Mouse (Mus musculus) kidney, postnatal 4 days (tissue): ENCODE measurements around the gene Mark2.

Source experiments
- DNase-seq, 2 experiments: peaks; one replicate each; pipeline ENCODE4 v3.0.0; 2021; ENCODE audit warnings: mixed read lengths in 2 of 2

The Mark2 gene

DNA sequence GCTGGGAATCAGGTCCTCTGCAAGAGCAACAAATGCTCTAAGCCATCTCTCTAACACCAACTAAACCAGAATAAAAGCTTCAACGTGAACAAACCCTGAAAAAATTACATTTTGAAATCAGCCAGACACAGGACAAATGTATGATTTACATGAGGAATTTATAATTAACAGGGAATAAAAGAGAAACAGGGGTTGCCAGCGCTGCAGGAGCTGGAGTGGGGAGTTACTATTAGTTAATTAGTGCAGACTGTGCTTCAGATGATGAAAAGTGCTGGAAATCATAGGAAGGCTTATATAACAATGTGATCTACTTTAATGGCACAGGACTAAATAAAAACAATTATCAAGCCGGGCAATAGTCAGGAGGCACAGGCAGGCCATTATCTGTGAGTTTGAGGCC, 20.3 kb downstream of the Mark2 start:
- DNase-seq = no peak

DNA sequence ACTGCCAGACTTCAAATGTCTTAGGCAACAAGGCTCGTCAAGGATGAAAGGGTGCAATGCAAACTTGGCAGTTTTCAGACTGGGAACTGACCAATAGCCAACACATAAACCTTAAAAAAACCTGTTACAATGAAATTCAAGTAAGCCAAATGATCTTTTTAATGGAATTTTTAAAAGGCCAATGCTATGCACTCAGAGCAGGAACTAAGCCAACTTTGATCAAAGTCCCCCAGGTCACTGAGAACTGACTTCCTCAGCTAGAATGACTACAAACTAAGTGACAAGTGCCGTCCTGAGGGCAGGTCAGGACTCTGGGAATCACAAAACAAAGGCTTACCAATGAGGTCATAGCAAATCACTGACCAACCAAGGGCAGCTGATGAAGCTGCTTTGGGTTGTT, 21.5 kb downstream of the Mark2 start:
- DNase-seq = no peak

DNA sequence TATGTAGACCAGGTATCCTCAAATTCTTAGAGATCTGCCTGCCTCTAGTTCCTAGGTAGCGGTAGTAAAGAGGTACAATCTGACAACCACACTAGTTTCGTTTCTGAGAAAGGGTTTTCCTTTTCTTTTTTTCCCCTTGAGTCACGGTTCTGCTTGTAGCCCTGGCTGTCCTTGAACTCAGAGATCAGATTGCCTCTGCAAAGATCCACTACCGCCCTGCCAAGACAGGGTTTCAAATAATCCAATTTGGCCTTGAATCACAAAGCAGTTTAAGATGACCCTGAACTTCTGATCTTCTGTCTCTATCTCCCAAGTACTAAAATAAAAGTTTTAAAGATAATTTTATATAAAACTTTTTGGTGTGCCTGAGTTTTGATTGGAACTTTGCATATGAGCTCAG, 23.9 kb downstream of the Mark2 start:
- DNase-seq = no peak

DNA sequence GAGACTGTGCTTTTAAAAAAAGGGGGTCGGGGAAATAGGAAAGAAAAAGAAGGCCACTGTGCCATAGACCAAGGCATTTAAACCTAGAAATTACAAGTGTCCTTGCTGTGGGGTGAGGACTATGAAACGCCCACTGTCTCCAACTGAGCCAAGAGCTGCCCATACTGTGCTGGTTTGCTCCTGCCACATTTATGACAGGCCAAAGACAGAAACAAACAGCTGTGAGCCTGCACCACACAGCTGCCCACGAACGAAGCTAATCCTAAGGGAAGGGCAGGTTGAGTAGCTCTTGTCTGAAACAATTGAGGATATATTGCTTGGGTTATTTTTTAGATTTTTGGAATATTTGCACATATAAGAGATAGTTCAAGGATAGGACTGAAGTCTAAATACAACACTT, 24.8 kb downstream of the Mark2 start:
- DNase-seq = no peak

DNA sequence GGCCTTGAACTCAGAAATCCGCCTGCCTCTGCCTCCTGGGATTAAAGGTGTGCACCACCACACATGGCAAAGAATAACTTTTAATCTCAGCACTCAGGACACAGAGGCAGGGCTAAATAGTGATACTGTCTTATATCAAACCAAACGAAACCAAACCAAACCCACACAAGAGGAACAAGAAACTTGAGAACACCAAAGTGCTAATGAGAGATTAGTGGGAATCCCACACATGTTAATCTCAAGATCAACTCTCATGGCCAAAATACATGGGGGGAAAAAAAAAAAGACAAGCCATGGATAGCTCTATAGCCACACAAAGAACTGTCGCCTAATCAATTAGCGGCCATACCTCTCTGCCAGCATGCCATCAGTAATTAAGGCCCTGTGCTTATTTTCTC, 26.1 kb downstream of the Mark2 start:
- no peak for DNase-seq

DNA sequence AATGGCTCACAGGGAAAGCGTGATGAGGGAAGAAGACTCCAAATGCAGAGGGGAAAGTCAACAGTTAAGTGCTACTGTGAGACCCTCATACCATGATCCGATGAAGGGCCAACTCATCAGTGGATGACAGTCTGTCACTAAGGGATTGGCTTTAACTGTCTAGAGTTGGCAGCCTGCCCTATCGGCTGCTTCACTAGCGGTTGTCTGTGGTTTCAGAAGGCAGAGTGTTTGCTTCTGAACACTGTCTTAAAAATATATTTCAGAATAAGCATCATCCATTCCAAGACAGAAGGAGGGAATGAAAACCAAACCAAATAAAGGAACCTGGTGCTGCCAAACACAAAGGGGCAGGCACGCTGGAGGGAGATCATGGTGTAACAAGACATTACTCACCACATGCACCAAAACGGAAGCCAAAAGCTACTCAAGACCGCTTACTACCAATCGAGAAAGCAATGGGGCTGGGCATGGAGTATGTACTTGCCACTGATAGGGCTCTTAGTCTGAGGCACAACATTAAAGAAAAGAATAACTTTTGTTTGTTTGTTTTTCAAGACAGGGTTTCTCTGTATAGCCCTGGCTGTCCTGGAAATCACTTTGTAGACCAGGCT, 26.6 kb downstream of the Mark2 start:
- no peak for DNase-seq

DNA sequence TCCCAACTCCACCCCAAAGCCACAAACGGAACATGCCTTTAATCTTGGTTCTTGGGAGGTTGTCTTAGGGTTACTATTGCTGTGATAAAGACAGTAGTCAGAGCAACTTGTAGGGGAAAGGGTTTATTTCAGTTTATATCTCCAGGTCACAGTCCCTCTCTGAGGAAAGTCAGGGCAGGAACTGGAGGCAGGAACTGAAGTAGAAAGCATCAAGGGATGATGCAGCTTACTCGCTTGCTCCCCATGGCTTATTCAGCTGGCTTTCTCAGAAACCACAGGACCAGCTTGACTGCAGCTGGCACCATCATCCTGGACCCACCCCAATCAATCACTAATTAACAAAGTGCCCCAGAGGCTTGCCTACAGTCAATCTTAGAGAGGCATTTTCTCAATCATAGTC, 28.0 kb downstream of the Mark2 start:
- DNase-seq = no peak

DNA sequence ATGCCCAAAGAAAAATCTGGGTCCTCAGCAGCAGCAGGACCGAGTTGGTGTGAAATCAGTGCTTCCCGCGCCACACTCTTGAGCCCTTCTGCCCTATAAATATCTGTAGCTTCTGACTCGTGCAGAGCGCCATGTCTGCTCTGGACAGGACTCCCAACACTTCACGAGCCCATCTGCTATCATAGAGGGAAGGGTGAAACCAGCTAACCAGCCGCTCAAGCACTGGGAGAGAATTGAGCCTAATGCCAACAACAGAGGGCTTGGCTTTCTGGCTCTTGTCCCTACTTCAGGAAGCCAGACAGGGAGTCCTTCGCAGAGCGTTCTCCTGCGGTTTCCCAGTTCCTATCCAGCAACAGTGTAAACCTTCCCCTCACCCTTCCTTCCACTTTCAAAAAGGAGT, 30.4 kb downstream of the Mark2 start:
- DNase-seq = no peak

DNA sequence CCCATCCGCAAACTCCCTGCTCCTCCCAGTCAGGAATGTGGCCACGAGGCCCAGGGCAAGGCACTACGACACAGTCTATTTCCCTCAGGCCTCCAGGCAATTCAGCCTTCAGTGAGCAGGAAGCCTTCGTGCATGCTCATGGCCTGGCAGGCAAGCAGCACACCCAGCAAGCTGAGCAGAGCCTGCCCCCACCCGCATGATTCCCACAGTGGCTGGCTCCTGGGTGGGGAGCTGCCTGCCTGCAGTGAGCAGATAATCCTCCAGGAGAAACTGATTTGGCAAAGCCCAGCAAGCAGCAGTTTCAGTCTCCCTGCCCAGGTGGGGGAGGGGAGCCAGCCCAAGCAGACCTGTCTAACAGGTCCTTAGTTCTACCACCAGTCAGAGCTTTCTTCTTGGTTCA, 31.0 kb downstream of the Mark2 start:
- peak; percentile 74 to 86 for DNase-seq

DNA sequence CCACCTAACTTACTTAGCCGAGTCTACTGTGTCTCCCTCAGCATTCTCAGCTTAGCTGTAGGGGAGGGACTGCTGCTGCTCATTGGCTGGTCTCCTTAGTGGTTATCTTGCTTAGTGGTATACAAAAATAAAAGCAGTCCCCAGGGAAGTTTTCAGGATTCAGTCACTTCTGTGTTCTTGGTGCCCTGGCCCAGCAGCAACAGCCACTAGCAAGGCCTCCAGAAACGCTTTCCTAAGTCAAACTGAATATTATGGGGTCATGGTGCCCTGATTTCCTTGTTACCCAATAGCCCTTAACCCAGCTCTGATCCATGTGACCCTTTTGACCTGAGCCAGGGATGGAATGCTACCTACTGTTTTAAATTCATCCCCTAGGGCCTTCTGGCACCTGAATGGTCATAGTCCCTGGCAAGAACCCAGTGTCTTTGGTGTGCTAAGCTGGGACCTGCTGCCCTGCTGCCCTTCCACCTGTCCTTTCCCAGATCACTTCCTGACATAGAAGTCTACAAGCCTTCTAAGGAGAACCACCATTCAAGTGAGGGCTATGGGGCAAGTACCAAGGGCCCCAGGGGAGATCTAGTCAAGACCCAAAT, 31.8 kb downstream of the Mark2 start:
- no peak for DNase-seq

DNA sequence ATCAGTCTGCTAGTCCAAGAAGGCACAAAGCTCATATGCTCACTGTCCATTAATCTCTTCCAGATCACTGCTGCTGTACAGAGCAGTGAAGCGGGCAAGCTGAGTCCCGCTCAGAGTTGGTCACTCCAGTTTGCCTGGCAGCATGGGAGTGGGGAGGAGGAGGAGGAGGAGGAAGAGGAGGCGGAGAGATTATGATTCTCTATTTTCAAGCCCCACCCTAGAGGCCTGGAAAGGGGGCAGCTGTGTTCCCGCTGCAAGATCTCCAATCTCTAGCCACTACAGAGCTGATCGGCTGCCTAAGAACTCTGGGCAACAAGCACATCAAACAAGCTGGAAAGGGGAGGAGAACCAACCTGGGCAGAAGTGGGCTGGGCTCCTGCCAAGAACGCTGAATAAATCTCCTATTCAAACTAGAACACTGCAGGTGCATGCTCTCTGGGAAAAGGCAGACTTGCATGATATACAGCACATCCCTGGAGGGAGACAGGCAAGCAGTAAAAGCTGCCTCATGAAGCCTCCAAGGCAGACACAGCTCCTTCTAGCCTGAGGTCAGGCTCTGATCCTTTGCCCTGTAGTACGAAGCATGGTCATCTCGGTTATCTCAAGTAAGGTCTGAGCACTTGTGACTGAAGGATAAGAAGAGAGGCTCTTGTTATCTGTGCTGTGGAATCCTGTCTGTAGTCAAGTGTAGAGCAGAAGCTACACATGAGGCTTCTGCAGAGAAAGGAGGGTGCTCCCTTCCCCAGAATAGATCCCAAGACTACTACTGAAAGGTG, 33.5 kb downstream of the Mark2 start:
- peak; percentile 69 to 78 for DNase-seq

DNA sequence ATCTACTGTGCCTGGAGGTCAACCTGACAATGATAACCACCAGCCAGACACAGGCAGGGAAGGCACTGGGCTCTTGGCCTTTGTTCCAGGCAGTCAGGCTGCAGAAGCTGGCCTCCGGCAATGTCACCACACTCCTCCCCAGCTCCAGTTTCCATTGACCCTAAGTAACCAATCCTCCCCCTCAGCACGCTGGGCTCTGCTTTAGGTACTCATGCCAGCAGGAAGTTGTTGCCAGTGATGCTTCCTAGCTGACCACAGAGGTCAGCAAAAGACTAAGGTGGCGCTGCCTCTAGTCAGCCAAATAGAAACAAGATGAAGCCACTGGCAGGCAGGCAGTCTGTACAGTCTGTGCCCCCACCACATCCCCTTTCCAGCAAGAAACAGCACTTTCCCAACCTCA, 34.7 kb downstream of the Mark2 start:
- peak in 1 of 2 experiments; percentile 57 for DNase-seq

DNA sequence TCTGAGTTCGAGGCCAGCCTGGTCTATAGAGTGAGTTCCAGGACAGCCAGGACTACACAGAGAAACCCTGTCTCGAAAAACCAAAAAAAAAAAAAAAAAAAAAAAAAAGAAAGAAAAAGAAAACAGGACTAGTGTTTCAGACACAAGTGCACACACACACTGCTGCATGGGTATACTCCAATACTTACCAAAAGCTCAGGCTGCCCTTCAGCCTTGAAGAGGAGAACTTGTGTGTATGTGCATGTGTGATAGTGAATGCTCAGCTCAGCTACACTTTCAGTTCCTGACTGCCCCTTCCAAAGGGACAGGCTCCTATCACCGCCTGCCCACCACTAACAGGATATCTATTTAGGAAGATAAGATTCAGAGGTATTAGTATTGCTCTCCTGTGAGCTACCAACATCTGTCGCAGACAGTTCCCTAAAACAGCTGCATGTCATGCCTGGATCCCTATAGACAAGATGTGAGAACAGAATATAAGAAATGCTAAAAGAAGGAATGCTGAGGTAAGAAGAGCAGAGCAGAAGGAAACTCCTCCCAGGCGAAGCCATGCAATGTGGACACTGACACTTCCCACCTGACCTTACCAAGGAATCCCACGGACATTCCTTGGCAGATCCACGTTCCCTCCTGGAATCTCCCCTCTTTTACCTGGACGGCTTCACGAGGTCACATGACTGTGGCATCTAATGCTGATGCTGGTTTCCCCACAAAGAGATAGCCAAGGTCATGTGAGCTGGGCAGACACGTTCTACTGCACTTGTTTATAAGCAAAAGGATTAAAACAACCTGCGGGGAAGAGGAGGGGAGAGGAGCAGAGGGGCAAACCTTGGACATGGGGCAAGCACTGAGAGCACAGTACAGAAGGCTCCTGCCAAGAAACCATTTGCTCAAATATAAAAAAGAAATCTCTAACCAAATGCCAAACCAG, 36.0 kb downstream of the Mark2 start:
- DNase-seq = peak in 1 of 2 experiments; percentile 33

DNA sequence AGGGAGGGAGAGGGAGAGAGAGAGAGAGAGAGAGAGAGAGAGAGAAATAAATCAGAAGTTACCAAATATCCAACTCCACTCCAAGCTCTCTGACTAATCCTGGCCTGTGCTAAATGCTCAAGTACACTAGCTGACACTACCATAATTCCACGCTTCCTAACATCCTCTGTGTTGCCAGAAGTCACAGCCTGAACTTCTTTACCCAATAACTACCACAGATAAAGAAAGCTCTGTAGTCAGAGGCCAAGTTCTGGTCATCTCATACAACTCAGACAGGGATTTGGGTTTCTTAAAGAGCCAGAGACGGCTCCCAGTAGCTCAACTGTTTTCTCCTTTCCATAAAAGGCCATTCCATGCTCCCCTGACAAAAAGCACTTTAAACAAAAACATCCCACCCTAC, 36.9 kb downstream of the Mark2 start:
- DNase-seq = no peak

DNA sequence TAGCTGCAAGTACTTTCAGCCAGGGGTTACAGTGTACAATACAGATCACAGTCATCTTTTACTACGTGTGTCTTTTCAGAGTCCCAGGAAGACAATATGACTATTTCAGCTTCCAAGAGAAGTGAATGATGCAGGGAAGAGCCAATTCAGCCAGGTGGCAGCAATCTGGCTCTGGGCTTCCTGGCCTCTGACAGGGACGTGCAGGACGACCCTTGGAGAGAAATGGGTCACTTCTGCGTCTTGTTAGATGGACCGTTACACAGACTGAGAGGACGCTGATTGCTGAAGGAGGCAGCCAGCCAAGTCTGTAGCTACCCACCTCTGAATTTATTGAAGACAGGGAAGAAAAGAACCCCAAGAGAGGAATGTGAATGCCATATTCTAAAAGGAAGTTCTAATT, 37.9 kb downstream of the Mark2 start:
- no peak for DNase-seq

DNA sequence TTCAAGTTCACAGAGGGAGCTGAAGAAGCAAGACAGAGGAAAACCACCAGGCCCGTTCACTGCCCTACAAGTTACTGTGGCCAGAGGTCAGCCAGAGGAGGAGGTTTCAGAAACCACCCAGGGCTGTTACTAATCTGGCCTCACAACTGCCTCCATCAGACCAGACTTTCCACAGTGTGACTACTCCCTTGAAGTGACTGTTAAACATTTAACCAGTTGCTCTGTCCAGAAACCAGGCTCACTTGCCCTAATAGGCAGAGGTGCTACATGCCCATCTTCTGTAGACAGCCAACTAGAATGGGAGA, 39.2 kb downstream of the Mark2 start:
- DNase-seq = peak in 1 of 2 experiments; percentile 37

DNA sequence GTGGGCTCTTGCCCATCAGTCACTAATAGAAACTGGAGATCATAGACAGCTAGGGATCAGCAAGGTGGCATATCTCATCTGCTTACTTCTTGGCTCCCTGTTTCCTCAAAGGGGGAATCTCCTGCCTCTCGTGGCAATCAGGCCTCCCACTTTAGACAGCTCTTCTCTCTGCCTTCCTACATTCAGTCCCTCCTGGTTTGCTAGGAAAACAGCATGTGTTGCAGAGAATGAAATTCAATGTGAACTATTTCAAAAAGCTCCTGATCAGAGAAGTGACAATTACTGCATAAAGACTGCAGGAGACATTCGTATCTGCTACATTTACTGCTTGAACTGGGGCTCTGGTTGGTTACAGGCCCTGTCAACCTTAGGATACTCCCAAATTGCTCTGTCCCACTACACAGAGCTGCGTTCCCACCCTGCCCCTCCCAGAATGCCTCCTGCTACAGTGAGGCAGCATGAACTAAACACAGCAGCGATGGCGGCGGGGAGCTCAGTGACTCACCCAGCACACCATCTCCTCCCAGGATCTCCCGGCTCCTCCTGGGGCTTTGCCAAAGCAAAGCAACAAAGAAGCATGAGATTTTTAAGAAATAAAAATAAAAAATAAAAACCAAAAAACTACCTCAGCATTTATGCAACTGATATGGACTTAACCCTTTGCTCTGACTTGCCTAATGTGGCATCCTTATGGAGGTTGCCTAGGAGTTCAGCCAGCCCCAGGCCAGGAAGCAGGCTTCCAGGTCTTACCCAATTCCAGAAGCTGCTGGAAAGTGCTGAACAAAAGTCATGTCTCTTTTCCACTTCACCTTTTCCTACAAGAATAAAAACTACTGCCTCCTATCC, 39.8 kb downstream of the Mark2 start:
- DNase-seq = peak; percentile 39 to 50

DNA sequence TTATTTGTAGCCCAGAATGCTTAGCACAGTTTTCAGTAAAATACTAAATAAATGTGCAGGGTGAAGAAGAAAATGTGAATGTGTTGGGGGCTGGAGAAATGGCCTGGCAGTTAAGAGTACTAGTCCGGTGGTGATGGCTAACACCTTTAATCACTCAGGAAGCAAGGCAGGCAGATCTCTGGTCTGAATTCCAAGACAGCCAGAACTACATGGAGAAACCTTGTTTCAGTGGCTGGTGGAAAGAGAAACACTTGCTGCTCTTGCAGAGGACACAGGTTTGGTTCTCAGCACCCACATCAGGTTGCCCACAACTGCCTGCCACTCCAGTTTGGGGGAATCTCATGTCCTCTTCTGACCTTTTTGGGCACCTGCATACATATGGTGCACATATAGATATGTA, 41.6 kb downstream of the Mark2 start:
- no peak for DNase-seq

DNA sequence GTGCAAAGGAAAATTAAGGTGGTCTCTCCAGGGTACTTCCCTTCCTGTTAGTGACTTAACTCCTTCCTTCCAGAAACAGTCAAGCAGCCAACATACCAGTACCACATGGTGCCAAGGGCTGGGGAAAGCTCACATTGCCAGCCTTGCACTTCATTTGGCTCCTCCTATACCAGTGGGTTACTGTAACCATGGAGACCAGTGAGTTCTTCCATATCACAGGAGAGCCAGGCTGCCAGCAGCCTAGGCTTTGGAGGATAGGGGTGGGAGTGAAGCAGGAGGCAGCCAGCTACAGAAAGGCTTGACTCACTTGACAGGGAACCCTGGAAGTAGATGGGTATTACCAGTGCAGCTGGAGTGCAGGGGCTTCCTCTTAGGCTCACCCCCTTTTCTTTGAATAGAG, 42.6 kb downstream of the Mark2 start:
- DNase-seq = no peak

DNA sequence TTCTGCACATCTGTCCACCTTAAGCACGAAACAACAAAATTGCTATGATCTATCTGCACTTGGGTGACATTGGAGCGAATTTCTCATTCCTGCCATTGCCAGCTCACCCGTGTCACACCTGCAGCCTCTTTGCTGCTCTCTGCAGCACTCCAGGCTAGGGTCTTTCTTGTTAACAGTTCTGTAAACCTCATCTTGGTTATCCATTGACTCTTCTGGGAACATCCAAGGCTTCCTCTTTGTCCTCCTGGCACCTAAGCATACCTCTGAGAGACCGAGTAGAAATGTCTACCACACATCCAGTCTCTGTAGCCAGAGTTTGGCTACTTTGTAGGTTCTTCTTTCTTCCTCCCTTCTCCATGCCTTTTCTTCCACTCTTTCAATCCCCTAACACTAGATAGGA, 45.7 kb downstream of the Mark2 start:
- DNase-seq = no peak

DNA sequence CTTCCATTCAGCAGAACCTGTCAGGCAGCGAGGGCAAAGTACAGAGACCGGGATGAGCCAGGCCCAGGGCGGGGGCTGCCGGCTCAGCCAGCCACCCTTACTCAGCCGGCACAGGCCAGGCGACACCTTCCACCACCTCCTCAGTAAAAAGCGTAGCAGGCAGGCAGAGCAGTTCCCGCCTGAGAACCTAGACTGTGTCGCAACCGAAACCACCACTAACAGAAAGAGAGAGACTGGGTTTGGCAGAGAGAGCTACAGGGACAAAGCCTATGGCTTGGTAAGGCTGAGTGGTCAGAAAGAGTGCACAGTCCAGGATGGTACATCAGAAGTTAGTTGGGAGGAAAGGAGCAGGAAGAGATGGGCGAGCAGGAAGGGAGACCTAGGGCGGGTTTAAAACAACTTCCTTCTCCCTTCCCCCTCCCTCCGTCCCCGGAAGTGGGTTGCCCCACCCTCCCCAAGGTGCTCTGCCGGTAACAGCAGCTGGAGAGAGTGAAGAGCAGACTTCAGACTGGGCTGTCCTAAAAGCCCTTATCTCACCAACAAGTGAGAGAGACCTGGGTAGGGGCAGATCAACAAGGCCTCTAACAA, 46.5 kb downstream of the Mark2 start:
- peak; percentile 53 to 76 for DNase-seq
